In the genomic region with DNA sequence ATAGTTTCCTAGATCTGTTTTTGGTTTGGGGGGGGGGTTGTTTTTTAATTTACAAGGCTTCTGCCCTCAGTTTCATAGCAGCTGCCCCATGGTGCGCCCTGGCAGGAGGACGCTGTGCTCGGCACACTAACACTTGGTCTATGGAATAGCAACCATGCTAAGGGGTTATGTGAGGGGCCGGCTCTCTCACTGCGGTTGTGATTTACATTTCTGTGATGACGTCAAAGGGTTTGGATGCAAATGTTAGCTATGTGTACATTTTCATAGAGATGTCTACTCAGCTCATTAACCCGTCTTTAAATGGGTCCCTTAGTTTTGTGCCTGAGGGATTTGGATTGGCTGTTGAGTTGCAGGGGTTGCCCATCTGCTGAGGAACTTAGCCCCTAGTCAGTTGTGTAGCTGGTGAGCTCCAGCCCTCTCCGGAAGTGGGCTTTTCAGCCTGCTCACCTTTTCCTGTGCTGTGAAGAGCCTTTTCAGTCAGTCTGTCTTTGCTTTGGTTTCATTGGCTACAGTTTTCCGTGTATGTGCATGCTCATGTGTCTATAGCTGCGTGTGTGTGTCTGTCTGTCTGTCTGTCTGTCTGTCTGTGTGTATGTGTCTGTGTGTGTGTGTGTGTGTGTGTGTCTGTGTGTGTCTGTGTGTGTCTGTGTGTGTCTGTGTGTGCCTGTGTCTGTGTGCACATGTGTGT, we compare ENCODE assay signal across 15 mouse cellular contexts.
DNase-seq lines count a peak whose midpoint lies in the region; TF ChIP-seq lines count a peak whose summit lies in the region.
"Had no signal": no experiment of that assay in that cellular context is flagged by ENCODE, and none has a peak within 500 bp of the region (broad histone marks: within the 10 kb centered on the region; RNA-seq: fewer than 3 reads in every experiment).

No protein-coding gene starts in this region.

- no peaks in the 10 kb centered on the region for H3K79me2 ChIP-seq in CH12.LX (replicated peaks; ENCODE audit: control insufficient read depth, extremely low read depth, insufficient read depth, poor library complexity, severe bottlenecking)

- peak; percentile 66 for TF ChIP-seq POLR2A in CH12.LX (IDR thresholded peaks at IDR 0.05; ENCODE audit: low read depth, low read length)

- peak overlapping the region; percentile 79 for H3K9ac ChIP-seq in CH12.LX (ENCODE audit: insufficient read depth, low read depth)

- no peaks in the 10 kb centered on the region for H3K27me3 ChIP-seq in CH12.LX (replicated peaks)

- in situ Hi-C loops in CH12.LX (cut with MboI; ENCODE audit: low pct_ligation_motif_present, low pct_unique_long_range_greater_than_20kb, low sequenced_read_pairs), result no loop called here

- H3K4me3 ChIP-seq in CH12.LX (replicated peaks in 1 of 3; ENCODE audit: low read depth in 2 of 3, low read length in 2 of 3, poor library complexity in 1 of 3), result peak overlapping the region in 2 of 3 experiments; percentile 1 to 56

- peaks cover 17 to 40% of the 10 kb centered on the region in 2 experiments for H3K4me1 ChIP-seq in CH12.LX (ENCODE audit: control insufficient read depth in 1 of 2, insufficient read depth in 2 of 2)

- DNase-seq in CH12.LX (ENCODE audit: extremely low read depth), result peak; percentile 89
- DNase-seq in heart, adult 9 months (ENCODE audit: low spot score in 2 of 2), result no peak
- DNase-seq: adrenal gland, adult 2 months; adrenal gland, adult 8-10 months; adrenal gland, postnatal 10 days; adrenal gland, postnatal 14 days; adrenal gland, postnatal 25 days; adrenal gland, postnatal 36 days; B cell, adult 2 months; cerebellum, adult 11 months; cerebellum, adult 11-12 months; cerebellum, adult 18-20 months; cerebellum, adult 2 months; cerebellum, adult 8-10 months had no signal

- H3K9me3 ChIP-seq in CH12.LX (replicated peaks; ENCODE audit: low read length), result peaks cover 3% of the 10 kb centered on the region

- dilution Hi-C loops in CH12.LX (cut with MboI; ENCODE audit: extremely low pct_ligation_motif_present, extremely low pct_unique_long_range_greater_than_20kb, low sequenced_read_pairs), result no loop called here

- no peak for TF ChIP-seq CTCF in CH12.LX (conservative IDR thresholded peaks at IDR 0.05 in 1 of 2, IDR thresholded peaks at IDR 0.05 in 1 of 2; ENCODE audit: low read depth in 2 of 2, low read length in 2 of 2)

- H3K36me3 ChIP-seq in CH12.LX (replicated peaks in 1 of 2; ENCODE audit: control insufficient read depth in 1 of 2, insufficient read depth in 1 of 2, low read length in 1 of 2), result peaks cover 0 to 35% of the 10 kb centered on the region in 2 experiments
- H3K36me3 ChIP-seq: G1E had no signal

- H3K4me2 ChIP-seq in CH12.LX (ENCODE audit: insufficient read depth, low read depth, poor library complexity, severe bottlenecking), result peak overlapping the region; percentile 90

- no peak for TF ChIP-seq RAD21 in CH12.LX (IDR thresholded peaks at IDR 0.05; ENCODE audit: low read depth, low read length)

- H3K27ac ChIP-seq in CH12.LX (ENCODE audit: insufficient read depth, low read depth), result peak overlapping the region; percentile 99

- peak; percentile 65 for TF ChIP-seq EP300 in CH12.LX (IDR thresholded peaks at IDR 0.05; ENCODE audit: low read length)

TF ChIP-seq in CH12.LX, 34 proteins besides CTCF, POLR2A, EP300 and RAD21:
- TF ChIP-seq UBTF (IDR thresholded peaks at IDR 0.05; ENCODE audit: low read depth, low read length) (no peak), ELF1 (IDR thresholded peaks at IDR 0.05; ENCODE audit: low read depth, low read length) (peak; percentile 82), MXI1 (IDR thresholded peaks at IDR 0.05; ENCODE audit: low read depth, low read length) (peak; percentile 55; the same call in 1 of the 2 replicates), USF2 (conservative IDR thresholded peaks at IDR 0.05; ENCODE audit: low read depth, low read length) (no peak), ZKSCAN1 (IDR thresholded peaks at IDR 0.05; ENCODE audit: borderline replicate concordance, low read depth, low read length) (no peak), MAX (IDR thresholded peaks at IDR 0.05; ENCODE audit: low read length) (no peak), CHD2 (IDR thresholded peaks at IDR 0.05; ENCODE audit: low read length) (0 out of 2 replicates have a peak, but pooled peaks have one; percentile 37), USF1 (IDR thresholded peaks at IDR 0.05; ENCODE audit: low read depth, low read length) (no peak), JUND (conservative IDR thresholded peaks at IDR 0.05; ENCODE audit: low read depth, low read length) (peak; percentile 67), ETS1 (conservative IDR thresholded peaks at IDR 0.05; ENCODE audit: low read depth, low read length) (peak; percentile 63), ZNF384 (IDR thresholded peaks at IDR 0.05; ENCODE audit: low read depth, low read length) (no peak), MAZ (IDR thresholded peaks at IDR 0.05; ENCODE audit: low read depth, low read length) (0 out of 2 replicates have a peak, but pooled peaks have one; percentile 49), JUN (IDR thresholded peaks at IDR 0.05; ENCODE audit: insufficient read depth, low read depth, low read length) (peak; percentile 49), SIN3A (IDR thresholded peaks at IDR 0.05; ENCODE audit: low read length) (no peak), POLR2AphosphoS2 (IDR thresholded peaks at IDR 0.05; ENCODE audit: low read depth, low read length) (0 out of 2 replicates have a peak, but pooled peaks have one; percentile 42), NRF1 (IDR thresholded peaks at IDR 0.05; ENCODE audit: low read depth, low read length) (no peak), RCOR1 (conservative IDR thresholded peaks at IDR 0.05; ENCODE audit: low read depth, low read length) (no peak), TBP (conservative IDR thresholded peaks at IDR 0.05; ENCODE audit: low read depth, low read length) (peak; percentile 86), TCF12 (IDR thresholded peaks at IDR 0.05; ENCODE audit: low read depth, low read length) (peak; percentile 61; the same call in 1 of the 2 replicates), MEF2A (IDR thresholded peaks at IDR 0.05; ENCODE audit: borderline replicate concordance, low read depth, low read length) (peak; percentile 55; the same call in 1 of the 2 replicates), PAX5 (IDR thresholded peaks at IDR 0.05; ENCODE audit: low read length) (no peak), BHLHE40 (IDR thresholded peaks at IDR 0.05; ENCODE audit: low read depth, low read length) (peak; percentile 62), ZMIZ1 (IDR thresholded peaks at IDR 0.05; ENCODE audit: low read depth, low read length) (no peak), MAFK (IDR thresholded peaks at IDR 0.05; ENCODE audit: insufficient replicate concordance, low read length) (peak; percentile 64), GABPA (IDR thresholded peaks at IDR 0.05; ENCODE audit: insufficient replicate concordance, low read depth, low read length) (no peak), NELFE (IDR thresholded peaks at IDR 0.05; ENCODE audit: low read depth, low read length) (peak; percentile 42; the same call in 1 of the 2 replicates), SMC3 (IDR thresholded peaks at IDR 0.05; ENCODE audit: low read depth, low read length) (no peak), CHD1 (IDR thresholded peaks at IDR 0.05; ENCODE audit: low read depth, low read length) (peak; percentile 83; the same call in 1 of the 2 replicates), HCFC1 (IDR thresholded peaks at IDR 0.05; ENCODE audit: low read depth, low read length) (0 out of 2 replicates have a peak, but pooled peaks have one; percentile 23), ZC3H11A (IDR thresholded peaks at IDR 0.05; ENCODE audit: low read depth, low read length) (no peak), KAT2A (IDR thresholded peaks at IDR 0.05; ENCODE audit: insufficient replicate concordance, low read length) (0 out of 2 replicates have a peak, but pooled peaks have one; percentile 13), E2F4 (IDR thresholded peaks at IDR 0.05; ENCODE audit: insufficient replicate concordance, low read depth, low read length) (no peak), IRF4 (IDR thresholded peaks at IDR 0.05; ENCODE audit: low read depth, low read length) (peak; percentile 62), MYC (IDR thresholded peaks at IDR 0.05; ENCODE audit: low read depth, low read length) (no peak)
